Mouse (Mus musculus) liver, adult (tissue): ENCODE measurements around the gene Dpy19l1.

Experiments
- GATA4 ChIP-seq: IDR thresholded peaks from 2 replicates; pipeline ENCODE4 v1.6.1; 2014; ENCODE audit warnings: mild to moderate bottlenecking, low read length; ENCODE audit not compliant: insufficient replicate concordance

Dpy19l1 gene

DNA sequence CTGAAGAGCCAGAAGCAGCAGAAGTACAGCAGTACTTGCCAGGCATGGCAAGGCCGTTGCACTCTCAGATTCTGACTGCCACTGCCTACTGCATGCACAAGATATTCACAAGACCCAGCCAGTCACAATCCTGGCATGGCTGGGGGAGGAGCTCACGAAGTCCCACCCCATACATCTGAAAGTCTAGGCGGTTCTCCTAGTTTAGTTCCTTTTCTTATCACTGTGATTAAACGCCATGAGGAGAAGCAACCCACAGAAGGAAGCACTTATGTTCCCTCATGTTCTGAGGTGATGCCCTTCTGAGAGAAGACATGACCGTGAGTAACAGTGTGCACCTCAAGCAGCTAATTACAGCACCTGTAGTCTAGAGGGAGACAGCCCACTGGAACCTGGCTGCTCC lies 12.4 kb downstream of the Dpy19l1 start:
- no peak for TF ChIP-seq GATA4

DNA sequence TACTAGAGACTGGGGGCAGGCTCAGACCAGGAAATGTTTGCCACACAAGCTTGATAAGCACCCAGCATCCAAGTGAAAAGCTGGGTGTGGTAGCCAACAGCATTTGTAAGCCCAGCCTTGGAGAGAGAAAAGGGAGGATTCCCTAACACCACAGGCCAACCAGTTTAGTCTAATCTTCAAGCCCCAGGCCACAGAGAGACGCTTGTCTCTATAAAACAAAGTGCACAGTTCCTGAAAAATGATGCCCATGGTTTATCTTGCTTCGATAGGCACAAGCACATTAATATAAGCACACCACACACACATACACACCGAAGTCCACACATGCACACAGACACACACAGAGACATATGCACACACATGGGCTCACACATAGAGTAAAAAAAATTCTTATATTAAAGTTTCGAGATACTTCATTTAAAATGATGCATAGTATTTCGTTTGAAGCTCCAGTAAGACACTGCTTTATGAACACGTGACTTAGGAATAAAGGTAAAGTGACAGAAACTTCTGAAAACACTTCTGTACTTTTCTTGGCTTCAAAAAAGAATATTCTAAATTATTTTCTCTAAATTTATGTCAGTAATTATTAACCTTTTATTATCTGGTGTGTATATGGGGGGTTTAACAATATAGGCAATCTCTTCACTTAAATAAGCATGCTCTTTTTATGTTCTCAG lies 14.4 kb downstream of the Dpy19l1 start:
- TF ChIP-seq GATA4, result no peak

DNA sequence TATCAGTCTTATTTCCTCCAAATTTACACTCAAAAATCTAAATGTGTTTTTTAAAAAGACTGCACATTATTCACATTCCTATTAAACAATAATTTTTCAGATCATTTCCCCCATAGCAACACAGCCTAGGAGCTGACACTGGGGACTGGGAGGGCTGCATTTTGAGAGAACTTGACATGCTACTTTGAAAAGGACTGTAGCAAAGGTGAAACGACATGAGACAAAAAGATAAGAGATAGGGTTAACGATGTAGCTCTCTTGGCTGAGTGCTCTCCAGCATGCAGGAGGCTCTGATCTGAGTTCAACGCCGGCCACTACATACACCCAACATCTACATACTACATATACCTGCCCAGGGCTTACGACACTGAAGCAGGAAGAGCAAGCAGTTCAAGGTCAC lies 20.6 kb downstream of the Dpy19l1 start:
- no peak for TF ChIP-seq GATA4

DNA sequence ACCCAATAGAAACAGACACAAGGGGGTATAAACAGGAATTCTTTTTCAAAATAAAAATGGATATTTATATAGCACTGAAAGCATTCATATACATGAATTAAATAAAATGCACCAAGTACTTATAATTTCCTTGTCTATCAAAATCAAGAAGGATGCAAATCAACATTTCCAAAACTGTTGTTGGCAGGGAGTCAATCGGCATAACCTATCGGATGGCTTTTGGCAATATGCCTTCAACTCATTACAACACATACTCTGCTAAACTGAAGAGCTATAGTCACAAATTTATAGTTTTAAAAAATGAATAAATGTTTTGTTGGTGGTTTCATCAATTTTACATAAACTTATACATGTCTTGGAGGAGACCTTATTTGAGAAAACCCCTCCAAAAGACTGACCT lies 25.7 kb downstream of the Dpy19l1 start:
- no peak for TF ChIP-seq GATA4

DNA sequence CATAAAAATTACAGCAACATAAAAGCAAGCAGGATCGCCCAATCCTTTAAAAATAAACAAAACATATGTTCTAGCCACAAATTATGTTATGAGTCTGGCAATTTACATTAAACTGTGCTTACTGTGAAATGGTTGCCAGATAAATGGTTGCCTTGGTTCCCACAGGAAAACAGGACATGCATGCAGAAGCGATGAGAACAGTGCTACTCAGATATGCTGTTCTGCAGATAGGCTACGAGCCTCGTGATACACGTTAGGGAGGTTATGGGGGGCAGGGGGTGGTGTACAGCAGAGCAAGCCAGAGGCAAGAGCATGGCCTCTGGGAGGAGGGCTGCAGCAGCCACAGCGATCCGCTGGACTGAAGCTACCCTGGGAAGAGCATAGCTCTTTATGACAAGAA lies 29.1 kb downstream of the Dpy19l1 start:
- TF ChIP-seq GATA4, result no peak

DNA sequence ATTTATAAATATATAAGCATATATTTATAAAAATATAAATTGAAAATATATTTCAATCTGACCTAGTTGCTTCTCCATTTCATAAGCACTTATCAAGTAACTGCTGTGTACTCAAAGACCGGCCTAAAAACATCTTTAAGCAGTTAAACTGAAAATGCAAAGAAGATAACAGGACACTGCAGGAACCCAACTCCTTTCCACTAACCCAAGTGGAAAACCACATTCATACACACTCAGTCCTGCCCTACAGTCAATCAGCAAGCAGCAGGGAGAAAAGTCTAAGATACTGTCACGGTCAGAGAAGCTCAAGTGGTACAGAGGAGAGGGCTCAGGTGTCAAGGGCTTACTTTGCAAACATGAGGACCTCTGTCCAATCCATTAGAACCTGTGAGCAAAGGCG lies 30.4 kb downstream of the Dpy19l1 start:
- no peak for TF ChIP-seq GATA4

DNA sequence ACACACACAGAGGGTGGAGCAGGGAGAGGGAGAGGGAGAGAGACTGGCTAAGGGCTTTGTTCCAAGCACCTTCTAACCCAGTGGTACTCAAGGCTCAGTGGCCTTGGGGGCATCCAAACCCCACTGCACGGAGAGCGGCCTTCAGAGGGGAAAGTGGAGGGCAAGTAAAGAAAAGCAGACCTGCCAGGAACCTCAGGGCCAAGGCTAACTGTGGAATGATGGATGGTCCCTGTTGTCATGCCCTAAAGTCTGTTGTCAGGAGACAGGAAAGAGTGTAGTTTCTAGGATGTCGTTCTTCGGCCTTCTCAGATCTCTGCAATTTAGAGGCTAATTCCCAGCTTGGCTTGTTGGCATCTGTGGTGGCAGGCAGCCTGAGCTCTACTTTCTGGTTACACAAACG lies 32.8 kb downstream of the Dpy19l1 start:
- no peak for TF ChIP-seq GATA4

DNA sequence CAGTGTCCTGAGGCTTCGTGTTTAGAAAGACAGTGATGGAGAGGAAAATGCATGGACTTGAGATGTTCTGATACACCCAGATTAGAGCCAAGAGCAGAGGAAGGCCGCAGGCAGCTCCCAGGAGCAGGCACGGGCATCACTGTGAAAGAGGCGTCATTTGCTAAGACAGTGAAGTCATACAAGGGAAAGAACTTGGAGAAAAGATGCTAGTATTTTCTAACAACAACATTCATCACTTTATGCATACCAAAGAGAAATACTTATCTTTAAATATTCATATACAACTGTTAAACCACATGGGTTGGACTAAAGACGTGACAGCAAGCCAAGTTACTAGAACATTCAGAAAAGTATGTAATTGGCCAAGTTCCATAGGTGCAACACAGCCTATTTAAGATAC lies 35.8 kb downstream of the Dpy19l1 start:
- no peak for TF ChIP-seq GATA4

DNA sequence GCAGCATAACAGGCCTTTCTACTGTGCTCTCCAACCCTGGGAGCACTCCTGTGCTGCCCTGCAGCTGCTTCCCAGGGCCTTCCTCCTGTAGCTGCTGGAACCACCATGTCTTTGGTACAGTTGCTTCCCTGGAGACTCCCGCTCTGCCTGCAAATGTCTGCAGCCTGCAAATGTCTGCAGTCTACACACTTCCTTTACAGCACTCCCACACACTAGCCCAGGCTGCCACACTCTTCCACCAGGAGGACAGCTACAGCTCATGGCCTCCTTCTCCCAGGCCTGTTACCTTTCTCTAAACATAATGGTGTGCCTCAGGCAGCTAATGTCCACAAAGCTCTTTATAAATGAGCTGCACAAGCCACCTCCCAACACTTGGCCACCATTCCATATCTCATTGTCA lies 36.3 kb downstream of the Dpy19l1 start:
- TF ChIP-seq GATA4, result no peak

DNA sequence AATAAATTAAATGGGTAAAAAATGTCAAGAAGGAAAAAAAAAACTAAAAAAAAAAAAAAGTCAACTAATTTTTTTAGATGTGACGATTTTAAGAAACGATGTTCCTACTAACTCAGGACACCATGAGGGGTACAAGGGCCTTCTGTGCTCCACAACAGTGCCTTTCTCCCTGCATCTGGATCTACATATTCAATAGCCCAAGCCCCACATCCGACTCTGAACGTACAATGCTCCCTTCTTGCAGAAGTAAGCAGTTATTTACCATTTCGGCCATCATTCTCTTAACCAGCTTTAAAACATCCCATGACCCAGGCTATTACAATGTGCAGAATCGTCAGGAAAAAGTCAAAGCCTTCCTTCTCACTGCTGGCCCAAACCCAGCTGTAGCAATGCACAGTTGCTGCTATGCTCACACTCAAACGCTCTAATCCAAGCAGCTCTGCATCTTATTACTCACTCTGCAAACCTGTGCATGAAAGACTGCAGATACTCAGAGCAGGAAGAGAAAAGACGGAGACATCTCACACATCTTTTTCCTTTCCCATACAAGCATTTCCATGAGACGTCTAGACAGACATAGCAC lies 41.5 kb downstream of the Dpy19l1 start:
- no peak for TF ChIP-seq GATA4

DNA sequence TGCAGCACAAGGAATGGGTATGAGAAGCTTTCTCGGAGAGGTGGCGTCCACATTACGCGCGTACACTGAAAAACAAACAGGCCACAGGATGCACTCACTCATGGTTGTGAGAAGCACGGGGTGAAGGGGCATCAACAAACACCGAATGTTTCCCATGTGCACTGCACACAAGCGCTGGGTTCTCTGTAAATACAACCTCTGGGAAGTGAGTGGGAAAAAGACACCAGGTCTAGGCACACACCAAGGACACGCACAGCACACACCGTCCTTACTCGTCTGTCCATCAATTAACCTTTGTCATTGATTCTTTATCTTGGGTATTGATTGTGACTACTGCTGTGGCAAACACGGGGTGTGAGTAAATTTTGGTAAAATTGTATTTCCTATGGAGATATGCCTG lies 49.1 kb downstream of the Dpy19l1 start:
- TF ChIP-seq GATA4, result no peak

DNA sequence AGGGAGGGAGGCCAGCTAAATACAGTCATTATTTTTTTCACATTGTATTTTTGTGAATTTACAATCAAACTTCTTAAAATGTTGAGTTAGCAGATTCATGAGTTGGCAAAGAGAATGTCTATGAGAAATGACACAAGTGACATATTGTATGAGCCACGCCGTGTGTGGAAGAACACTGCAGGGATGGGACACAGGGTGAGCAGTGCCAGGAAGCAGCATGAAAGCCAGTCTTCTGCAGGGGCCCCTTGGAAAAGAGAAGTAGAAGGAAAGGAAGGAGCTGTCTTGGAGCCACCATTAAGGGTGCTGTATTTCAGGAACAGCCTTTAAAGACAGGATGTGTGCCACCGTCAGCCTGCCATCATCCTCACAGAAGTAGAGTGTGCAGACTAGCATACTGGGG lies 52.0 kb downstream of the Dpy19l1 start:
- no peak for TF ChIP-seq GATA4

DNA sequence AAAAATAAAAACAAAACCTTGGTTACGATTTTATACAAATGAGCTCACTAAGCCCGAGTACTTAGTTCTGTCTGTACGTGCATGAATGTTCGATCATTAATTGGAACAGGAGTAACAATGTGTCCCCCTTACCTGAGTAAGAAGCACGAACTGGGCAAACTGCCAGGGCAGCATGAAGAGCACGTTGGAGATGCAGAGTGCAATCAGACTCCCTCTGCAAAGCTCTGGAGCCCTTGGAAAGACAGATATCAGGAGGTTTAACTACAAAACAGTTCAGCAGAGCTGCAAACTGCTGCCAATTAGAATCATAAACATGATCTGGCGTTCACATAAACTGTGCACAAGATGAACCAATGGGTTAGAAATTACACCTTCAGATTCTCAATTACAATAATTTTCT lies 52.4 kb downstream of the Dpy19l1 start:
- no peak for TF ChIP-seq GATA4

DNA sequence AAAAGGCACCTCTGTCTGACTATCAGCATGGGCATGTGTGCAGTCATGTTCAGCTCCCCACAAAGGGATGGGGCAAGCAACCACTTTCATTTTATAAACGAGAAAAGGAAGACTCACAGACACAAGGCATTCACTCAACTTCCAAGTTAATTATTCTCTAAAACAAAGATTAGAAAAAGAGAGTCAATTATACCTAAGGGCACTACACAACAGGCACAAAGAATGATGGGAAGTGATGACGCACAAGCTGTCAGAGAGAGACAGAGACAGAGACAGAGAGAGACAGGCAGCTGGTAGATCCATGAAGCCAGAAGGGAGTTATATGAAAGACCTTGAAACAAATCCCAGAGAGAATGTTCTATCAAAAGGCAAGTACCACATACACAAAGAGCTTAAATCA lies 68.0 kb downstream of the Dpy19l1 start:
- no peak for TF ChIP-seq GATA4

DNA sequence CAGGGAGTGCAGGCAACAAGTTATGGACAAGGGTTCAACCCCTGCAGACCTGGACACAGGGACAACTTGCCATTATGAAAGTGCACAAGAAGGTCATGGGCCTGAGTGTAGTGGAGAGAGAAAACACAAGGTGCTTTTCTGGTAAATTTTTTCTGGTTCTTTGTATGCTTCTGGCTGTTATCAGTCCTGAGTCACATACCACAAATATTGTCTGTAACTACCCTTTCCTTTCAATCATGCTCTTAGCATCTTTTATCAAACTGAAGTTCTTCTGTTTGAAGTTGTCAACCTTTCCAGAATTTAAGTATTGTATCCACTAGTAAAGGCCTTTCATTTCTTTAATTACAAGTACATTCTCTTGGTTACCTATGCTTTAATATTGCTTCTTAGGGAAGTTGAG lies 73.2 kb downstream of the Dpy19l1 start:
- TF ChIP-seq GATA4, result no peak

DNA sequence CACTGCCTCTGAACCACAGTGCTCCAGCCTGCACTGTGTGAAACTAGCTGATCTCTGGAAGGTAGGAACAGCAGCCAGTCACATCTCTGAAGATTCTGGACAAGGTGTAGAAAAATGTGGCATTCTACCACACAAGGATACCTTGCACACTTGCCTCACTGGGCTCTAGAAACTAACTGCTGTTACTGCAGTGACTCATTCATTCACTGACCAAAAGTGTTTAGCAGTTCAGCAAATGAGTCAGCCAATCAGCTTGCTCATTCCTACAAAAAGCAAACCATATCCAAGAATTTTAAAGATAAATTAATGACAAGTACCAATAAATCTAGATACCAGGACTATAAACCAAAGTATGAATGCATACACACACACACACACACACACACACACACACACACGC lies 77.3 kb downstream of the Dpy19l1 start:
- TF ChIP-seq GATA4, result no peak

DNA sequence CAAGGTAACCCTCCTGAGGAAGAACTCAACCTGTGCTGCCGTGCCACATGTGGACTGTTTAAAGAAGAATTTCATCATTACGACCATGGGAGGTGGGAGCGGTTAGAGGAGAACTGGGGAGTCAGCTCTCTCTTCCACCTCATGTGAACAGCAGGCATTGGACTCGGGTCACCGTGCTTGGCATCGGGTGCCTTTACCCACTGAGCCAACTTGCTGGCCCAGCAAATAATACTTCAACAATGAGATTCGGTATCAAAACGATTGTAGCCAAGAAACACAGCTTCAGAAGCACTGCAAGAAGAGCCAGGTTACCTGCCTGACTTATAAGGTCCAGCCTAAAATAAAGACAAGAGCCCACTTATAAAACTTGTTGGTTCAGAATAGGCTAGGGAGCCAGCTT lies 79.7 kb downstream of the Dpy19l1 start:
- TF ChIP-seq GATA4, result no peak
